Mouse (Mus musculus) G1E (cell line): ENCODE measurements around the gene Tnip3. TPM values are rescaled to one million over a fixed set of nuclear protein-coding genes. Genes with fewer than 3 reads are reported as not detected.

Source experiments
- ATAC-seq: 2 replicates; pipeline ENCODE4 v1.8.0; 2016; ENCODE audit warnings: mild to moderate bottlenecking; ENCODE audit not compliant: insufficient number of reproducible peaks, poor library complexity, low FRiP score, severe bottlenecking; ENCODE audit errors: extremely low read depth
- DNase-seq: peaks from one replicate; pipeline ENCODE4 v3.0.0; 2012; ENCODE audit warnings: low spot score
- H3K27me3 ChIP-seq: 2 replicates; pipeline ENCODE4 v1.6.1; 2012; ENCODE audit warnings: mild to moderate bottlenecking, low read length, inconsistent platforms; ENCODE audit not compliant: insufficient read depth
- H3K36me3 ChIP-seq: replicated peaks from 2 replicates; pipeline ENCODE3; 2012; ENCODE audit warnings: mild to moderate bottlenecking, inconsistent platforms
- H3K4me1 ChIP-seq: 2 replicates; pipeline ENCODE4 v1.6.1; 2012; ENCODE audit warnings: low read depth, low read length, inconsistent platforms, mixed read lengths; ENCODE audit not compliant: insufficient read depth
- H3K4me3 ChIP-seq: 2 replicates; pipeline ENCODE4 v1.5.1; 2012; ENCODE audit warnings: low read depth, mild to moderate bottlenecking, inconsistent platforms, low read length, moderate library complexity, mixed read lengths
- H3K9me3 ChIP-seq: replicated peaks from 2 replicates; pipeline ENCODE4 v1.6.1; 2012; ENCODE audit warnings: inconsistent platforms
- CTCF ChIP-seq: IDR thresholded peaks from 2 replicates; pipeline ENCODE4 v1.5.1; 2012; ENCODE audit warnings: low read depth, low read length, inconsistent platforms, mixed read lengths
- GATA1 ChIP-seq: IDR thresholded peaks from 2 replicates; pipeline ENCODE4 v1.6.1; 2012; ENCODE audit warnings: borderline replicate concordance, low read length, inconsistent platforms, mixed read lengths
- GATA2 ChIP-seq: IDR thresholded peaks from 2 replicates; pipeline ENCODE4 v1.6.1; 2012; ENCODE audit warnings: low read depth, low read length, inconsistent platforms, borderline replicate concordance
- POLR2AphosphoS5 ChIP-seq: IDR thresholded peaks from 2 replicates; pipeline ENCODE4 v1.6.1; 2012; ENCODE audit warnings: low read depth, low read length, inconsistent platforms; ENCODE audit not compliant: insufficient replicate concordance
- TAL1 ChIP-seq: conservative IDR thresholded peaks from 2 replicates; pipeline ENCODE4 v1.6.1; 2012; ENCODE audit warnings: low read depth, low read length, inconsistent platforms, mixed read lengths
- polyA plus RNA-seq: library from polyadenylated mRNA; stranded (reverse); fragments of >175 nt; gene quantifications from 2 replicates; pipeline ENCODE4 v1.2.3, GENCODE M21; 2012
- total RNA-seq, 2 experiments: library from RNA; stranded (forward) in 1 of 2; stranded (reverse) in 1 of 2; fragments of 200-1000 nt in 1 of 2; fragments of >200 nt in 1 of 2; fragmentation: Nextera tagmentation in 1 of 2; gene quantifications; 2 replicates each; pipeline ENCODE4 v1.2.3; 2014 to 2017

The Tnip3 gene
- total and polyA plus RNA-seq, 3 experiments: 0.38 to 0.44 TPM; not detected in 1

- Histone ChIP-seq H3K4me3 (no peak overlapping the region), H3K9me3 (no peaks in the 10 kb centered on the region), H3K36me3 (no peaks in the 10 kb centered on the region), H3K27me3 (no peaks in the 10 kb centered on the region), H3K4me1 (peaks cover 47% of the 10 kb centered on the region)
- DNase-seq (no peak), ATAC-seq (peak; percentile 1; the same call in 1 of the 2 replicates)
- no peak for TF ChIP-seq GATA2
These were observed 53.2 kb downstream of the Tnip3 start for GRCm38 (mm10) chr6:65578151-65578973.

DNA sequence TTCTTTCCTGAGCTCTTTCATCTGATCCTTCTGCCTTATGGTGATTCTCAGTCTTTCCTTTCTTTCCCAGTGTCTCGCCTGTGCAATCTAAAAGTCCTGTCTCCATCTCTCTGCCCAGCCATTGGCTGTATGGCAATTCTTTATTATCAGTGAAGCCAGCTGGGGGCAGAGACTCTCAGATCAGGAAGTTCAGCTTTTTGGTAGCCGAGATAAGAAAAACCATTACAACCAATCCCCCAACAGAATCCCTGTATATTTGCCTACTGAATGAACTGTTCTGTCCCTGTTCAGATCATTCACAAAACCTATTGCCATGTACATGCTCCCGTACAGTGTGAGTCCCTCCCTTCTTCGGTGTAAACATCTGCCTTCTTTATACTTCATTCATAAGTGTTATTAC is 57.9 kb downstream of the Tnip3 start:
- H3K27me3 ChIP-seq: no peaks in the 10 kb centered on the region
- peak overlapping the region; percentile 41; the same call in 1 of the 2 replicates for H3K4me3 ChIP-seq
- DNase-seq (peak; percentile 27), ATAC-seq (peak; percentile 95)
- no peak for TF ChIP-seq CTCF
- TF ChIP-seq GATA1: no peak
- peak; percentile 94 for TF ChIP-seq TAL1
- no peak for TF ChIP-seq GATA2
- no peak for TF ChIP-seq POLR2AphosphoS5
- H3K9me3 ChIP-seq: no peaks in the 10 kb centered on the region
- no peaks in the 10 kb centered on the region for H3K36me3 ChIP-seq
- peaks cover 58% of the 10 kb centered on the region for H3K4me1 ChIP-seq

DNA sequence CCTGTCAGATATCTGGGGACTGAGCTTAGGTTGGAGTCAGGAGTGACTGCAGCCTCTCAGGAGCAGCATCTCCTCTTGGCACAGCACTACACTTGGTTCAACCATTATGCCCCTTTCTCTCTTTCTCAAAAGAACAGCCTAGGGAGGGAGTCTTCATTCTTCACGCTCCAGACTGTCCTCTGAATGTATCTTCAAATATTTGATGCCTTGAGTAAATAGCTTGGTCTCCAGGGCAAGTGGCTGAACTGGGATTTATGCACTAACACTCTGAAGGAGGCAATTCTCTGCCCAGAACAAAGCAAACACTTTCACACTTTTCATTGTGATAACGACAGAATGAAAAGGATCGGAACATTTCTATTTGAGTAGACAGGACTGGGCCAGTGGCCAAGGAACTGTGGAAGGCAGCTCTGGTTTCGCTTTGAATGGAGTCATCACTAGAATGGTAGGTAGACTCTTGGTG is 59.8 kb downstream of the Tnip3 start:
- H3K4me3 ChIP-seq: no peak overlapping the region
- ATAC-seq: no peak
- no peak for DNase-seq

GRCm38 (mm10) chr6:65585333-65586053 is 60.4 kb downstream of the Tnip3 start:
- H3K27me3 ChIP-seq: no peaks in the 10 kb centered on the region
- H3K4me3 ChIP-seq: no peak overlapping the region
- DNase-seq (no peak), ATAC-seq (no peak)
- TF ChIP-seq CTCF: no peak
- no peaks in the 10 kb centered on the region for H3K9me3 ChIP-seq
- no peaks in the 10 kb centered on the region for H3K36me3 ChIP-seq
- peaks cover 56% of the 10 kb centered on the region for H3K4me1 ChIP-seq

More for the DNA sequence above, 59.8 kb downstream of the Tnip3 start:
- TF ChIP-seq GATA1: no peak
- no peak for TF ChIP-seq POLR2AphosphoS5
- no peak for TF ChIP-seq GATA2
- no peak for TF ChIP-seq TAL1
- TF ChIP-seq CTCF: no peak
- Histone ChIP-seq H3K9me3 (no peaks in the 10 kb centered on the region), H3K4me1 (peaks cover 53% of the 10 kb centered on the region), H3K27me3 (no peaks in the 10 kb centered on the region), H3K36me3 (no peaks in the 10 kb centered on the region)

DNA sequence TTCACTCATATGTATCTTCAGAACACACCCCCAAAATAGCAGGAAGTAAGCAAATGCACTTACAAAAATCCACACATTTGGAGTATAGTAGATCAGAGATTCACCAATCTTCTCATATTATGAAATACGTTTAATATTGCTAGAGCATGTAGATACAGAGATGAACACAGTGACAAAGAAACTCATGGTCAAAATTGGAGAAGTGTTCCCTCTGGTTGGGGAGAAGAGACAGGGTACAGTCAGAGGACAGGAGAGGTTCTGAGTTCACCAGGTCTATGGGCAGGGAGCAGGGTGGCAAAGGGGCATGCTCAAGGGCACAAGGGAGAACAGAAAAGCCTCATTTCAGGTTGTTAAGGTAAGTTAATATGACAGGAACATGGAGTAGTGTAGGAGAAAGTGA is 63.7 kb downstream of the Tnip3 start:
- no peaks in the 10 kb centered on the region for H3K27me3 ChIP-seq
- peaks cover 38% of the 10 kb centered on the region for H3K4me1 ChIP-seq
- H3K9me3 ChIP-seq: no peaks in the 10 kb centered on the region
- ATAC-seq (no peak), DNase-seq (no peak)
- no peaks in the 10 kb centered on the region for H3K36me3 ChIP-seq
- no peak overlapping the region for H3K4me3 ChIP-seq
- no peak for TF ChIP-seq TAL1

GRCm38 (mm10) chr6:65590018-65590417 is 64.9 kb downstream of the Tnip3 start:
- Histone ChIP-seq H3K9me3 (no peaks in the 10 kb centered on the region), H3K4me1 (peaks cover 34% of the 10 kb centered on the region), H3K4me3 (no peak overlapping the region), H3K36me3 (no peaks in the 10 kb centered on the region), H3K27me3 (no peaks in the 10 kb centered on the region)
- 0 out of 2 replicates have a peak, but pooled peaks have one; percentile 35 for ATAC-seq
- TF ChIP-seq GATA1 (no peak), CTCF (no peak), TAL1 (no peak), GATA2 (no peak), POLR2AphosphoS5 (no peak)
- DNase-seq: no peak
